Mouse (Mus musculus) kidney, adult 8-10 months (tissue): ENCODE data around the gene Plekhm3.

Experiments used
- DNase-seq, 2 experiments: peaks; one replicate each; pipeline ENCODE4 v3.0.0; 2022

The Plekhm3 gene

GRCm38 (mm10) chr1:64927437-64928274 is 29.0 kb downstream of the Plekhm3 start:
- DNase-seq: no peak

- no peak for DNase-seq
These were observed 31.0 kb downstream of the Plekhm3 start for GRCm38 (mm10) chr1:64925594-64925993.

- no peak for DNase-seq
These were observed 32.3 kb downstream of the Plekhm3 start for GRCm38 (mm10) chr1:64924283-64924682.

GRCm38 (mm10) chr1:64918810-64919528 is 37.7 kb downstream of the Plekhm3 start:
- DNase-seq: peak; percentile 15 to 22

GRCm38 (mm10) chr1:64917966-64918365 is 38.7 kb downstream of the Plekhm3 start:
- no peak for DNase-seq

- DNase-seq: no peak
These were observed 39.6 kb downstream of the Plekhm3 start for GRCm38 (mm10) chr1:64916884-64917507.

GRCm38 (mm10) chr1:64914356-64914755 is 42.3 kb downstream of the Plekhm3 start:
- no peak for DNase-seq

GRCm38 (mm10) chr1:64907740-64908139 is 48.9 kb downstream of the Plekhm3 start:
- DNase-seq: no peak

- no peak for DNase-seq
These were observed 50.4 kb downstream of the Plekhm3 start for GRCm38 (mm10) chr1:64906226-64906625.

GRCm38 (mm10) chr1:64903415-64903814 is 53.2 kb downstream of the Plekhm3 start:
- no peak for DNase-seq

GRCm38 (mm10) chr1:64902804-64903203 is 53.8 kb downstream of the Plekhm3 start:
- no peak for DNase-seq

GRCm38 (mm10) chr1:64899763-64900162 is 56.9 kb downstream of the Plekhm3 start:
- DNase-seq: no peak

- DNase-seq: no peak
These were observed 59.1 kb downstream of the Plekhm3 start for GRCm38 (mm10) chr1:64897485-64897884.

GRCm38 (mm10) chr1:64893806-64894205 is 62.8 kb downstream of the Plekhm3 start:
- no peak for DNase-seq

- no peak for DNase-seq
These were observed 65.3 kb downstream of the Plekhm3 start for GRCm38 (mm10) chr1:64891332-64891731.

- no peak for DNase-seq
These were observed 69.0 kb downstream of the Plekhm3 start for GRCm38 (mm10) chr1:64887502-64888203.

GRCm38 (mm10) chr1:64886718-64887117 is 69.9 kb downstream of the Plekhm3 start:
- DNase-seq: no peak

GRCm38 (mm10) chr1:64885328-64885727 is 71.3 kb downstream of the Plekhm3 start:
- no peak for DNase-seq

GRCm38 (mm10) chr1:64884007-64884406 is 72.6 kb downstream of the Plekhm3 start:
- no peak for DNase-seq

GRCm38 (mm10) chr1:64880613-64881012 is 76.0 kb downstream of the Plekhm3 start:
- DNase-seq: no peak

- DNase-seq: no peak
These were observed 77.8 kb downstream of the Plekhm3 start for GRCm38 (mm10) chr1:64878795-64879240.

GRCm38 (mm10) chr1:64876276-64876675 is 80.3 kb downstream of the Plekhm3 start:
- peak in 1 of 2 experiments; percentile 25 for DNase-seq

- DNase-seq: no peak
These were observed 80.9 kb downstream of the Plekhm3 start for GRCm38 (mm10) chr1:64875712-64876111.
